Mouse (Mus musculus) myocyte (in vitro differentiated cells): ENCODE measurements around the gene Syt8.

Source experiments
- CEBPB ChIP-seq: IDR thresholded peaks from 2 replicates; pipeline ENCODE4 v1.6.1; 2011; ENCODE audit warnings: mild to moderate bottlenecking, moderate library complexity; ENCODE audit not compliant: poor library complexity, insufficient read depth, severe bottlenecking
- E2F4 ChIP-seq: IDR thresholded peaks from one replicate; pipeline ENCODE4 v1.6.1; 2011; ENCODE audit warnings: mild to moderate bottlenecking, control low read depth, moderate library complexity; ENCODE audit not compliant: insufficient read depth
- MAX ChIP-seq: IDR thresholded peaks from one replicate; pipeline ENCODE4 v1.6.1; 2011; ENCODE audit warnings: low read depth, mild to moderate bottlenecking, control low read depth
- MYOD1 ChIP-seq, 3 experiments: IDR thresholded peaks; one replicate each; pipeline ENCODE4 v1.6.1; 2011; ENCODE audit warnings: control low read depth in 2 of 3, low read depth in 2 of 3, mild to moderate bottlenecking in 2 of 3, moderate library complexity in 1 of 3; ENCODE audit not compliant: insufficient read length in 2 of 3, control insufficient read depth in 1 of 3
- MYOG ChIP-seq, 3 experiments: IDR thresholded peaks; one replicate each; pipeline ENCODE4 v1.6.1; 2011; ENCODE audit warnings: control low read depth in 2 of 3, low read depth in 2 of 3, mild to moderate bottlenecking in 2 of 3; ENCODE audit not compliant: insufficient read length in 2 of 3, control insufficient read depth in 1 of 3, insufficient read depth in 1 of 3
- POLR2A ChIP-seq: IDR thresholded peaks from one replicate; pipeline ENCODE4 v1.6.1; 2011; ENCODE audit warnings: low read depth, mild to moderate bottlenecking, control low read depth, moderate library complexity; ENCODE audit not compliant: insufficient read length
- POLR2AphosphoS2 ChIP-seq: IDR thresholded peaks from one replicate; pipeline ENCODE4 v1.6.1; 2011; ENCODE audit warnings: low read depth, control low read depth; ENCODE audit not compliant: insufficient read length
- REST ChIP-seq: IDR thresholded peaks from one replicate; pipeline ENCODE4 v1.6.1; 2011; ENCODE audit warnings: mild to moderate bottlenecking, control low read depth, moderate library complexity; ENCODE audit not compliant: insufficient read depth, insufficient read length
- TCF12 ChIP-seq: IDR thresholded peaks from one replicate; pipeline ENCODE4 v1.6.1; 2011; ENCODE audit warnings: mild to moderate bottlenecking, control low read depth; ENCODE audit not compliant: poor library complexity, insufficient read depth, severe bottlenecking
- USF1 ChIP-seq: IDR thresholded peaks from one replicate; pipeline ENCODE4 v1.6.1; 2011; ENCODE audit warnings: low read depth, mild to moderate bottlenecking, control low read depth, moderate library complexity

- TF ChIP-seq POLR2A (peak; percentile 38), CEBPB (no peak), E2F4 (no peak), POLR2AphosphoS2 (no peak), MYOG (IDR thresholded peaks at IDR 0.05; ENCODE audit: control insufficient read depth in 1 of 3, insufficient read depth in 1 of 3, insufficient read length in 2 of 3, low read depth in 2 of 3) (no peak), TCF12 (no peak), USF1 (no peak), MAX (no peak), REST (no peak), MYOD1 (IDR thresholded peaks at IDR 0.05; ENCODE audit: control insufficient read depth in 1 of 3, insufficient read length in 2 of 3, low read depth in 2 of 3) (no peak)
Observed at GRCm38 (mm10) chr7:142386621-142387201, 47.9 kb upstream of the Syt8 start.
